Mouse (Mus musculus) adrenal gland, adult 18-20 months (tissue): ENCODE measurements around the gene Riok1. TPM values are rescaled to one million over a fixed set of nuclear protein-coding genes. Genes with fewer than 3 reads are reported as not detected.

Experiments used
- DNase-seq, 2 experiments: peaks; one replicate each; pipeline ENCODE4 v3.0.0; 2021 to 2022; ENCODE audit warnings: low spot score in 2 of 2
- long read RNA-seq, 2 experiments: library from polyadenylated mRNA; stranded (forward); transcript quantifications; one replicate each; pipeline ENCODE4 v2.0.0; 2021
- total RNA-seq, 2 experiments: library from RNA; stranded (reverse); gene quantifications; 1 replicate in 1 of 2; 2 replicates in 1 of 2; pipeline ENCODE4 v1.2.3; 2021

Riok1 gene
- 10 to 100 TPM; 26.4 to 29.9 TPM for total RNA-seq
- long read RNA-seq, experiment 1, transcript Riok1-201 (17 exons, 2,738 nt), result major isoform, 23 of 29 reads
- long read RNA-seq, experiment 1, partial matches to known transcripts, result 1 of 29 reads
- long read RNA-seq, experiment 1, other reads (novel, unspliced or antisense), result 3 of 29 reads
- long read RNA-seq, experiment 2, transcript Riok1-201 (17 exons, 2,738 nt), result major isoform, 34 of 56 reads
- long read RNA-seq, experiment 2, partial matches to known transcripts, result 12 of 56 reads
- long read RNA-seq, experiment 2, other reads (novel, unspliced or antisense), result 9 of 56 reads

GRCm38 (mm10) chr13:38036343-38037043, at the start of gene Riok1:
Gene Riok1, plus strand, starts transcription at chr13:38036995.
- peak; percentile 14 to 27 for DNase-seq

- no peak for DNase-seq
Observed at GRCm38 (mm10) chr13:37989701-37990100, 47.1 kb upstream of the Riok1 start.

DNA sequence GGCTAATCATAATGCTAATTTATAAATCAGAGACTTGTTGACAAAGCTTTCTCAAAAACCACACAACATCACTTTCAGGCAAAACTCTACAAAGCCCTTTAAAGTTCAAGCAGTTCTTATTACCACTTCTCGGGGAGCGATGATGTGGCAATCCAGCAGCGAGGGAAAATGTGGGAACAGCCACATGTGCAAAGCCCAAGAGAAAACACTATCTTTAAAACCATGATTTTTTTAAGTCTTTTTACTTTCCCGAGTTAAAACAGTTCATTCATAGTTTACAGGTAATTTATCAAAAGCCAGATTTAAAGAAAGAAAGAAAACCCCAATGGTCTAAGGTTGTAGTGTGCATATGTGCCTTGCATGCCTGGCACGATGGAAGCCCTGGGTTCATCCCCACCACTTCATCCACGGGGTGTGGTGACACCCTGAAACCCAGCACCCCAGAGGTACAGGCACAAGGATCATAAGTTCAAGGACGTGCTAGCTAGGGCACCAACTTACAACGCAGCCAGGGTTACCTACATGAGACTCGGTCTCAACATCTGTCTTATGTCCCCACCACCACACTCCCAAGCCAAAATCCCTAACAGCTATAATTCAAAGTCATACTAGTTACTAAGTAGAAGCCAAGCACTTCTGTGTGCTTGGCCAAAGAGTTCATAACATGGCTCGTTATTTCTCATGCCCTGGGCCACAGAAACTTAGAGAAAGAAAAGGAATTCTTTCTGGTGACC, 44.0 kb upstream of the Riok1 start:
- no peak for DNase-seq

DNA sequence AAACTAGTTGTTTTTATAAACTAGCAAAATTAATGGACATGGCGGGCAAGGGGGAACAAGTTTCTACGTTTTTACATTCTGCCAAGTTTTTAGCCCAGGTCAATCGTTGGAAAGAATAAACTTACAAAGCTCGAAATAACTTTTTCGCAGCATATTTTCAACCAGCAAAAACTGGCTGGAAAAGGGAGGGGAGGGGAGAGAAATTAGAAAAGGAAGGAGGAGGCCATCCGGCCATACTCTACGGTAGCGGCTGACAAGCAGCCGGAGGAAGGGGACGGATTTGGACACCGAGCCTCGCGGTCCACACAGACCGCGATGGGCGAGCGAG, 43.5 kb upstream of the Riok1 start:
- no peak for DNase-seq

DNA sequence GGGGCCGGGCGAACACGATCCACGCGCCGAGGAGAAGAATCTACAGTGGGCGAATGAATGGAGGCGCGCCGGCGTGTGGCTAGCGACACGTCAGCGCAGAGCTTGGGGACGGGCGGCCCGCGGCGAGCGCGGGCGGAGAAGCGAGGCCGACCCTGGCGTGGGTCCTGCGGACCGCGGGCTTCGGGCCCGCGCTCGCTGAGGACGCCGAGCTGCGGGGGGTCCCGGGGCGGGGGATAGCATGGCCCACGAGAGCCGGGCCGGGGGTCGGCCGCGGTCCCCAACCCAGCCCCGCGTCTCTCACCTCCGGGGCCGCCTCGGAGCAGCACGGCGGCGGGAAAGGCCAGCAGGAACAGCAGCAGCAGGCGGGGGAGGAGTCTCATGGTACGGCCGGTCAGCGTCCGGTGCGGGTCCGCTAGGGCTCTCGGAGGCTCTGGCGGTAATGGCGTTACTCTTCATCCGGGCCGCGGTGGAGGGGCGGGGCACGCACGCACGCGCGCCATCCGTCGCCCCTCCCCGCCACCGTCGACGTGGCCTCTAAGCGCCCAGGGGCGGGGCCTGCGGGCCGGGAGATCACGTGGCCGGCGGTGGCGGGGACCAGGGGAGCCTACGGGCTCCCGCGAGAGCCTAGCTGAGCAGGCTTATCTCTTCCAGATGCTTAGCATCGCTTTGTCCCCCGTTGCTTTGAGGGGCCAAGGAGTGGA, 42.9 kb upstream of the Riok1 start, which contains the start of gene Ssr1:
Ssr1 (minus strand) TSS at position 514 of the 701 bp plus-strand sequence.
- peak; percentile 96 to 97 for DNase-seq

- no peak for DNase-seq
Observed at GRCm38 (mm10) chr13:37994405-37994749, 42.4 kb upstream of the Riok1 start.

DNA sequence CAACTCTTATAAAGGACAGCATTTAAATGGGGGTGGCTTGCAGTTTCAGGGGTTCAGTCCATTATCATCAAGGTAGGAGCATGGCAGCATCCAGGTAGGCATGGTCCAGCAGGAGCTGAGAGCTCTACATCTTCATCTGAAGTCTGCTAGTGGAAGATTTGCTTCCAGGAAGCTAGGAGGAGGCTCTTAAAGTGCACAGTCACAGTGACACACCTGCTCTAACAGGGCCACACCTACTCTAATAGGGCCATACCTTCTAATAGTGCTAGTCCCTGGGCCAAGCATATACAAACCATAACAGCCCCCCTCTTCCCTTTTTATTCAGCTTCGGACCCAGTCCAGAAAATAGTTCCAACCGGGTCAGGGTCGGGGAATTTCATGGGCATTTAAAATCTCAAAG, 37.1 kb upstream of the Riok1 start:
- DNase-seq, result no peak

DNA sequence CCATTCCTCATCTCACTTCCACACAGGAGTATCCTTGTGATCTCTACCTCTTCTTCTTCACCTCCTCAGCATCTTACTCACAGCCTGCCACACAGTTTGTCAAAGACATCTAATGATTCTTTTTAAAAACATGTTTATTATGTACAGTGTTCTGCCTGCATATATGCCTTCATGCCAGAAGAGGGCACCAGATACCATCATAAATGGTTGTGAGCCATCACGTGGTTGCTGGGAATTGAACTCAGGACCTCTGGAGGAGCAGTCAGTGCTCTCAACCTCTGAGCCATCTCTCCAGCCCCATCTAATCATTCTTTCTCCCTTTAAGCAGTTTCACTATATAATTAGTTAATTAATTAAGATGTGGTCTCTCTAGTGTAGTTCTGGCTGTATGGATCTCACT, 34.3 kb upstream of the Riok1 start:
- no peak for DNase-seq

DNA sequence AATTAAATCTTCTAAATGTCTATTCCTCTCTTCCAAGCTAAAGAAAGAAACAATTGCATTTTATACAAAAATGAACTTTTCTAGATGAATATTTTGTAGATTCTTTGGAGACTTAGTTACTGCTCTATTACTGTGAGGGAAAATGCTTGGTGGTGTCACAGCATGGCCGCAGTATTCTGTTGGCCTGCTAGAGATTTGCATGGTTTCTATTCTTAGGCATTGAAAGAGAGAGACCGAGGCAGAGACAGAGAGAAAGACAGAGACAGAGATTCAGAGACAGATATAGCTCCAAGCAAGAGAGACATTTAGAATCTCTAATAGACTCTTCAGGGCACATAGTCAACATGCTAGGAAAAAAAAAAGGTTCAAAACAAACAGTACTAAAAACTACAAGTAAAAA, 28.8 kb upstream of the Riok1 start:
- DNase-seq, result no peak

GRCm38 (mm10) chr13:38009721-38010408, 26.9 kb upstream of the Riok1 start:
- DNase-seq, result no peak

DNA sequence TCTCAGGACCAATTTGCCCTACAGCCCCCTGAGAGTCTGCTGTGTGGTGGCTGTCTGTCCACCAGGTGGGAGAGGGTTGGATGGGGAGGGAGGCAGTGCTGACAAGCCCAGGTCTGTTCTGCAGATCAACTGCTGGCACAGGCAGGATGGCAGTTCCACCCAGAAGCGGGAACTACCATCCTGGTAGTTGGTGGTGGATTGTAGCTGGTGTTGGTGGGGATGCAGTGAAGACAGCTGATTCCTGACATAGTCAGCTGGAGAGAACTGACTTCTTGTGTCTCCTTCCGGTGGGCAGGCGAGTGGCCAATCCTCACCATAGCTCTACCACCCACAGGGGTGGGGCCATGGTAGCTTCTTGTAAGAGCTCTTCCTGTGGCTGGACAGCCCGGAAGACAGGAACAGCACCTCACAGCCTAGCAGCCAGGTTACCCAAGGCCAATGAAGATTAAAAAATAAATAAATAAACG, 26.3 kb upstream of the Riok1 start:
- no peak for DNase-seq

- DNase-seq, result no peak
Observed at GRCm38 (mm10) chr13:38012436-38012835, 24.4 kb upstream of the Riok1 start.

GRCm38 (mm10) chr13:38015591-38015990, 21.2 kb upstream of the Riok1 start:
- no peak for DNase-seq

- DNase-seq, result no peak
Observed at GRCm38 (mm10) chr13:38018791-38019190, 18.0 kb upstream of the Riok1 start.

- DNase-seq, result no peak
Observed at GRCm38 (mm10) chr13:38025874-38026273, 10.9 kb upstream of the Riok1 start.

DNA sequence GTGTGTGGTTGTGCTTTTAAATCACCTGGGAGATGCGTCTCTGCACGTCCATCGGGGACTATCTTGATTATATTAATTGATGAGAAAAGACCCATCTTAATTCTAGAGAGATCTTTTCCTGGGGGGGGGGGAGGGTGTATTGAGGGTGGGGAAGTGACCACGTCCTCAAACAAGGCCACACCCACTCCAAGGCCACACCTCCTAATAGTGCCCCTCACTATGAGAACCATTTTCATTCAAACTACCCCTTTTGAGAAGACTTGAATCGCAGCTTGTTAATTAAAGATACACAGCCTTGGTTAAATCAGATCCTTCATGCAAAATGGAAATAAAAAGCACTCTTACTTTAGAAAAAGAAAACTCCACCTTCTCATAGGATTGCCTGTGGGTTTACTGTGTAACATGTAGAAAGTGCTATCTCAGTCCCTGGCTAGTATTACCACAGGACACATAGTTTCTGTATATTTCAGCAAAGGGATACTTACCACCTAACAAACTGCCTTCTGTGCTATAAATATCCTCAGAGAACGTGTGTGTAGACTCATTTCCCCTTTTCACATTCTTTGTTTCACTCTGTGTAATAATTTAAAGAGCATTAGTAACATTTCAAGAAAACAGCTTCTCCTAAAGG, 9.1 kb upstream of the Riok1 start:
- no peak for DNase-seq

- DNase-seq, result no peak
Observed at GRCm38 (mm10) chr13:38028407-38028806, 8.4 kb upstream of the Riok1 start.

DNA sequence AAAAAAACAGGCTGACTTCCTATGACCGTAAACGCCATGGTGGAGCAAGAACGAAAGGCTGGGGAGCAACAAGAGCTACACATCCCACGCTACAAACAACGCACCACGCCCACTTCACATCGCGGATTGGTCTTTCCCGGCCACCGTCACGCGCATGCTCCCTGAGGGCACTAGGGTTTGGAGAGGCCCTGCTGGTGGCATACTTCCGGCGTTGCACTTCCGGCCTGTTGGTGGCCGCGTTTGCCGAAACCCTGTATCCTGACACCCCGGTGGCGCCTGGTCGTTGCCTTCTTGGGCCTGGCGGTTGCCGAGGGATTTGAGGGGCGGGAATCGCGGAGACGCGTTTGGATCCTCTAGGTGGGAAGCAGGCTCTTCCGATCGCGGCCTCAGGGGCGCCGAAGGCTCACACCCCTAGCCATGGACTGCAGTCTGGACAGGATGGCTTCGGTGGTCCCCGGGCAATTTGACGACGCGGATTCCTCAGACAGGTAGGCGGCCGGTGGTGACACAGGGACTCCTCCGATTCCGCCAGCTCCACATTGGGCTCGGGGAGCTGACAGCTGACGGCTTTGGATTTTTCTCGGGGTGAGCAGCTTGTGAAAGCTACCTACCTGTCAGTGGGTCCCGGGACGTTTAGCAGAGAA, 371 bp downstream of the Riok1 start, which contains the start of gene Cage1:
Cage1 (minus strand) TSS at position 26 of the 644 bp plus-strand sequence.
- peak; percentile 98 for DNase-seq

DNA sequence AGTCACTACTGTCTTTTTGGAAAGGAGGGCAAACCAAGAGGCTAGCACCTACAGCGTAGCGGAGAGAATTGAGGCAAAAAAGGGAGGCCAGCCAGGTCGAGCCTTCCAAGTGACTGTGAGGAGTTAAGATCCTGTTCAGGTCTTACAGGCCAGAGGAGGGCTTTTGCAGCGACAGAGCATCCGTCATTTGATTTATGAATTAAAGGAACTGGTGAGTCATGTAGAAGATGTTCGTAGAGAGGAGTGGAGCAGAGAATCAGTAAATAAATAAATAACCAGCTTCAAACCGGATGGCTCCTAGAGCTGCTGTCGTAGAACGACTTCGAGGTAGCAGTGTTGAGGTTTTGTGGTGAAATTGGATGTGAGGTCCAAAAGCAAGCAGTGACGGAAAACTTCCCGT, 1.0 kb downstream of the Riok1 start:
- DNase-seq, result peak; percentile 25 to 34

GRCm38 (mm10) chr13:38049888-38050287, 13.1 kb downstream of the Riok1 start:
- no peak for DNase-seq
